Mouse (Mus musculus): ENCODE results near the gene Cfdp1. TPM values are rescaled to one million over a fixed set of nuclear protein-coding genes. Genes with fewer than 3 reads are reported as not detected.

The Cfdp1 gene
- total and polyA plus RNA-seq, 2 experiments from 2014 or later: 121 to 195 TPM

DNA sequence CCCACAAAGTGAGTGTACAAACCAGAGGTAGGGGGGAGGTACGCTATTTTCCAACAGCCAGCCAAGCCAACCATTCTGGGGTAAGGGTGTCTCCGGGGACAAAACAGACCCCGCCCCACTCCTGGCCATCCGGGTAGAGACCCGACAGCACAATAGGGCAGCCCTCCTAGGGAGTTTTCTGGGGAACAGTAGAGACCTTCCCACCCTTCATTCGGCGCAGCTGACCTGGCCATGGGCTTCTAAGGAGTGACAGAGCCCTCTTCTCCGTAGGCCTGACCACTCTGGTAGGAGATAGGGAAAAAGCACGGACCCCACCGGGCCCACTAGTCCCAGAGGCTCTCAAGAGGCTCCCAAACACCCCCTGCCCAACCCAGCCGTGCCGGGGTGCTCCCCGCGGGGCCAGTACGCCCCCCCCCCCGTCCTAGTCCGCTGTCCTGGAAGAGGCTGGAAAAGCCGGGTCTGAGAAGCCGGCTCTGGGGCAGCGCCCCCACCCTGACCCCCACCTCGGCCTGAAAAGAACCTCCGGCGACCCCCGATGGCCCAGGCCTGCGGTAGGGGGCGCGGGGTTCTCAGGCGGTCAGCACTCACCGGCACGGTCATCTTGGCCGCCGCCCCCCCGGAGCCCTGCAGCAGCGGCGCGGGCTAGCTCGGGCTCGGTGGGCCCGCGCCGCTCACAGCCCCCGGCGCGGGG lies 110.8 kb downstream of the Cfdp1 start:
- peak overlapping the region; percentile 78 for H3K4me3 ChIP-seq (ENCODE audit: low read depth, low read length)
- H3K27ac ChIP-seq (ENCODE audit: low read depth, low read length): peak overlapping the region; percentile 82
- H3K9me3 ChIP-seq (ENCODE audit: low read length): no peaks in the 10 kb centered on the region
- peak overlapping the region; percentile 72 for H3K4me2 ChIP-seq (ENCODE audit: low read depth)
- DNase-seq: peak; percentile 49
- no peaks in the 10 kb centered on the region for H3K27me3 ChIP-seq (ENCODE audit: insufficient read depth, low read length)
- TF ChIP-seq CTCF (IDR thresholded peaks at IDR 0.05; ENCODE audit: low read depth): no peak
- 2% methylated on average over 38 of the region's 44 CpGs for WGBS
- ATAC-seq: no peak
- peaks cover 34% of the 10 kb centered on the region for H3K4me1 ChIP-seq (ENCODE audit: insufficient read depth)
- H3K36me3 ChIP-seq (ENCODE audit: insufficient read depth): no peaks in the 10 kb centered on the region
- H3K9ac ChIP-seq: peak overlapping the region; percentile 92

- WGBS: 4% methylated on average over 11 of the region's 11 CpGs
- Histone ChIP-seq H3K4me2 (ENCODE audit: low read depth) (peak overlapping the region; percentile 72), H3K9me3 (ENCODE audit: low read length) (no peaks in the 10 kb centered on the region), H3K4me3 (ENCODE audit: low read depth, low read length) (peak overlapping the region; percentile 78), H3K4me1 (ENCODE audit: insufficient read depth) (peaks cover 34% of the 10 kb centered on the region), H3K27ac (ENCODE audit: low read depth, low read length) (peak overlapping the region; percentile 82), H3K27me3 (ENCODE audit: insufficient read depth, low read length) (no peaks in the 10 kb centered on the region), H3K9ac (peak overlapping the region; percentile 92), H3K36me3 (ENCODE audit: insufficient read depth) (no peaks in the 10 kb centered on the region)
- TF ChIP-seq CTCF (IDR thresholded peaks at IDR 0.05; ENCODE audit: low read depth): no peak
- peak; percentile 69 for ATAC-seq
- DNase-seq: peak; percentile 67
These were observed 111.6 kb downstream of the Cfdp1 start for GRCm38 (mm10) chr8:111742261-111743037.

DNA sequence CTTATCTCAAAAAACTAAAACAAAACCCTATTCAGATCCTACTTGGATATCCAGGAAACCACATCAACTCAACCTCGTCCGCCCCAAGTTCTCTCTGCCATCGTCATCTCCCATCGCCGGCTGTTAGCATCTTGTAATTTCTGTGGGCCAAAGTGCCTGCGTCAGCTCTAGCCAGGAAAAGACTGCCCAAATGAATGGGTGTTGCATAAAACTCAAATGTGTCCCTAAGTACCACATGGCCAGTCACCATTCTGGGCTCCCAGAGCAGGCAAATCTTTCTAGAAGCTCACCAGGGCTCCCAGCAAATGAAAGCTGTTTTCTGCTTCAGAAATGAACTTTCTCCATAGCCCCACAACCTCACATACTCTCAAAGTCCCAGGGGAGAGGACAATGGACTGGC lies 112.5 kb downstream of the Cfdp1 start:
- Histone ChIP-seq H3K36me3 (ENCODE audit: insufficient read depth) (no peaks in the 10 kb centered on the region), H3K9me3 (ENCODE audit: low read length) (no peaks in the 10 kb centered on the region), H3K27ac (ENCODE audit: low read depth, low read length) (peak overlapping the region; percentile 82), H3K4me3 (ENCODE audit: low read depth, low read length) (peak overlapping the region; percentile 78), H3K4me1 (ENCODE audit: insufficient read depth) (peaks cover 34% of the 10 kb centered on the region), H3K27me3 (ENCODE audit: insufficient read depth, low read length) (no peaks in the 10 kb centered on the region), H3K4me2 (ENCODE audit: low read depth) (peak overlapping the region; percentile 72), H3K9ac (peak overlapping the region; percentile 92; the same call in 1 of the 2 replicates)
- DNase-seq (no peak), ATAC-seq (no peak)
- TF ChIP-seq CTCF (IDR thresholded peaks at IDR 0.05; ENCODE audit: low read depth): no peak
- 49% methylated on average over 6 of the region's 6 CpGs for WGBS

DNA sequence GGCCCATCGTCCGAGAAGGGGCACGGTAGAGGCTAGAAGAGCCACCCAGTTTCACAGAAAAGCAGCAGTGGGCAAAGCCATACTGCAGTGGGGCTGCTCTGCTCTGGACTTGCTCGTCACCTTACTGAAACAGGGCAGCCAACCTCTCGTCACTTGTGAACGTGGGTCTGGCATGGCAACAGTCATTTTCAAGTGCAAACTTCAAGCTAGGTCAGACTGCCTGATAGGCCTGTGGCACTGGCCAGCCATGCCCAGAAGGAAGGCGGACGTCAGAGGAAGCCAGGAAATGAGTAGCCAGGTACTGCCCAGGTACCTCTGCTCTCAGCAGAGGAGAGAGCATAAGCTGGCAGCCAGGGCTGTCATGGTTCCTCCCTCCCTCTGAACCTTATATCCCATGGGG lies 113.1 kb downstream of the Cfdp1 start:
- no peak for DNase-seq
- Histone ChIP-seq H3K9ac (no peak overlapping the region), H3K27ac (ENCODE audit: low read depth, low read length) (no peak overlapping the region), H3K9me3 (ENCODE audit: low read length) (no peaks in the 10 kb centered on the region), H3K4me3 (ENCODE audit: low read depth, low read length) (no peak overlapping the region), H3K4me2 (ENCODE audit: low read depth) (peak overlapping the region; percentile 72; the same call in 1 of the 2 replicates), H3K36me3 (ENCODE audit: insufficient read depth) (no peaks in the 10 kb centered on the region), H3K4me1 (ENCODE audit: insufficient read depth) (peaks cover 34% of the 10 kb centered on the region), H3K27me3 (ENCODE audit: insufficient read depth, low read length) (no peaks in the 10 kb centered on the region)
- 87% methylated on average over 8 of the region's 8 CpGs for WGBS
- no peak for TF ChIP-seq CTCF (IDR thresholded peaks at IDR 0.05; ENCODE audit: low read depth)
- no peak for ATAC-seq

DNA sequence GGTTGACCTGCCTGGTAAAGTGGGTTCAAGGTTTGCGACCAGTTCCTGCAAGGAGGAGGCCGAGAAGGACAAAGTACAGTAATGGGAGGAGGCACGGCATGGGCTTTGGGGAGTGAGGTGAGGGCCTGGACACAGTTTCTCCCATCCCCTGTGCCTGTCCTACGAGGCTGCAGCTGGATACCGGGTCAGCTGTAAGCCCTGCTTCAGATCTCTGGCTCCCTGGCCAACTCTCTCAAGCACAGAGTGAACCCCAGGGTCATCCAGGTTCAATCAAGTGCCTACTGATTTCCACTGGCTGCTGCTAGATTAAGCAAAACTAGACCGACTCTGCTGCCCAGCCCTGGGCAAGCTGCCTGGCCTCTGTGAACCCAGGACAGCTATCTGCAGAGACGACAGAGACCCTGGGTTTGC lies 113.8 kb downstream of the Cfdp1 start:
- Histone ChIP-seq H3K4me2 (ENCODE audit: low read depth) (no peak overlapping the region), H3K4me3 (ENCODE audit: low read depth, low read length) (no peak overlapping the region), H3K27ac (ENCODE audit: low read depth, low read length) (no peak overlapping the region), H3K9me3 (ENCODE audit: low read length) (no peaks in the 10 kb centered on the region), H3K9ac (no peak overlapping the region), H3K27me3 (ENCODE audit: insufficient read depth, low read length) (no peaks in the 10 kb centered on the region), H3K4me1 (ENCODE audit: insufficient read depth) (peaks cover 28% of the 10 kb centered on the region), H3K36me3 (ENCODE audit: insufficient read depth) (no peaks in the 10 kb centered on the region)
- TF ChIP-seq CTCF (IDR thresholded peaks at IDR 0.05; ENCODE audit: low read depth): no peak
- no peak for DNase-seq
- WGBS: 77% methylated on average over 7 of the region's 7 CpGs
- no peak for ATAC-seq

- no peak overlapping the region for H3K9ac ChIP-seq
- 51% methylated on average over 7 of the region's 7 CpGs for WGBS
These were observed 114.5 kb downstream of the Cfdp1 start for GRCm38 (mm10) chr8:111739604-111740003.

DNA sequence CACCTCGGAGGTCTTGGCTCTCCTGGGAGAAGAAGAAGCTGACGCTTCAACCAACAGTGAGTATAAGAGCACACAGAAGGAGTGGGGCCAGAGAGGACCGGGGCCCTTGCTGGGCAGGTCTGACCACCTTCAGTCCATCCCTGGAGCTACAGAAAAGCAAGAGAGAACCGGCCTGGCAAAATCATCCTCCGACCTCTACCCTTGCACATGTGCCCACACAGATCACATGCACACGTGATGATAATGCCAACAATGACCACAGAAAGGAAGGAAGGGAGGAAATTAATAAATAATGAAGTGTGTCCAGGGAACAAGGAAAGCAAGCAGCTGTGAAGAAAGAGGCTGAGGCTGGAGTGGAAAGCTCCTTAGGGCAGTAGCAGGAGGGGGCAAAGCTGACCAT lies 115.2 kb downstream of the Cfdp1 start:
- H3K4me2 ChIP-seq (ENCODE audit: low read depth): no peak overlapping the region
- H3K9me3 ChIP-seq (ENCODE audit: low read length): no peaks in the 10 kb centered on the region
- H3K4me3 ChIP-seq (ENCODE audit: low read depth, low read length): no peak overlapping the region
- H3K9ac ChIP-seq: no peak overlapping the region
- no peak for TF ChIP-seq CTCF (IDR thresholded peaks at IDR 0.05; ENCODE audit: low read depth)
- 79% methylated on average over 6 of the region's 6 CpGs for WGBS
- H3K4me1 ChIP-seq (ENCODE audit: insufficient read depth): peaks cover 19% of the 10 kb centered on the region
- DNase-seq (no peak), ATAC-seq (no peak)
- no peak overlapping the region for H3K27ac ChIP-seq (ENCODE audit: low read depth, low read length)
- no peaks in the 10 kb centered on the region for H3K36me3 ChIP-seq (ENCODE audit: insufficient read depth)
- no peaks in the 10 kb centered on the region for H3K27me3 ChIP-seq (ENCODE audit: insufficient read depth, low read length)

More at GRCm38 (mm10) chr8:111739604-111740003, 114.5 kb downstream of the Cfdp1 start:
- Histone ChIP-seq H3K4me2 (ENCODE audit: low read depth) (no peak overlapping the region), H3K27ac (ENCODE audit: low read depth, low read length) (no peak overlapping the region), H3K36me3 (ENCODE audit: insufficient read depth) (no peaks in the 10 kb centered on the region), H3K4me3 (ENCODE audit: low read depth, low read length) (no peak overlapping the region), H3K9me3 (ENCODE audit: low read length) (no peaks in the 10 kb centered on the region), H3K4me1 (ENCODE audit: insufficient read depth) (peaks cover 26% of the 10 kb centered on the region), H3K27me3 (ENCODE audit: insufficient read depth, low read length) (no peaks in the 10 kb centered on the region)
- DNase-seq: no peak
- ATAC-seq: no peak
- peak; percentile 28; the same call in 1 of the 2 replicates for TF ChIP-seq CTCF (IDR thresholded peaks at IDR 0.05; ENCODE audit: low read depth)

Measured in forebrain, postnatal 0 days (tissue).